Mouse (Mus musculus) layer of hippocampus, adult 2 months (tissue): ENCODE data around the gene Hhat. TPM values are rescaled to one million over a fixed set of nuclear protein-coding genes. Genes with fewer than 3 reads are reported as not detected.

Experiments used
- DNase-seq, 2 experiments: peaks; one replicate each; pipeline ENCODE4 v3.0.0; 2022; ENCODE audit warnings: low spot score in 2 of 2
- H3K27ac ChIP-seq: fragments of 200-600 bp; 2 replicates; pipeline ENCODE4 v1.8.1; 2022
- H3K4me3 ChIP-seq: fragments of 200-600 bp; 2 replicates; pipeline ENCODE4 v1.8.1; 2022; ENCODE audit warnings: mild to moderate bottlenecking
- CTCF ChIP-seq: fragments of 200-600 bp; conservative IDR thresholded peaks from 2 replicates; pipeline ENCODE4 v1.8.1; 2022; ENCODE audit warnings: antibody characterized with exemption, mild to moderate bottlenecking, moderate library complexity
- total RNA-seq, 2 experiments: library from RNA; stranded (reverse); gene quantifications; 2 replicates each; pipeline ENCODE4 v1.2.3; 2021

Hhat gene
- total RNA-seq, 2 experiments from 2014 or later: 1.6 TPM

GRCm38 (mm10) chr1:192770130-192770494, 911 bp downstream of the Hhat start:
- DNase-seq: peak; percentile 39 to 43
- peak overlapping the region; percentile 81 for H3K4me3 ChIP-seq
- H3K27ac ChIP-seq: peak overlapping the region; percentile 98
- no peak for TF ChIP-seq CTCF

GRCm38 (mm10) chr1:192765531-192765930, 5.5 kb downstream of the Hhat start:
- TF ChIP-seq CTCF: peak; percentile 27; the same call in 1 of the 2 replicates
- no peak for DNase-seq
- Histone ChIP-seq H3K27ac (no peak overlapping the region), H3K4me3 (no peak overlapping the region)

GRCm38 (mm10) chr1:192764547-192764946, 6.5 kb downstream of the Hhat start:
- H3K4me3 ChIP-seq: no peak overlapping the region
- no peak overlapping the region for H3K27ac ChIP-seq
- no peak for TF ChIP-seq CTCF
- DNase-seq: no peak

GRCm38 (mm10) chr1:192762946-192763933, 7.8 kb downstream of the Hhat start:
- H3K4me3 ChIP-seq: no peak overlapping the region
- H3K27ac ChIP-seq: 0 out of 2 replicates have a peak overlapping the region, but pooled peaks have one; percentile 8

GRCm38 (mm10) chr1:192756674-192757073, 14.3 kb downstream of the Hhat start:
- no peak for TF ChIP-seq CTCF
- Histone ChIP-seq H3K27ac (no peak overlapping the region), H3K4me3 (no peak overlapping the region)
- DNase-seq: no peak

More at GRCm38 (mm10) chr1:192762946-192763933, 7.8 kb downstream of the Hhat start:
- no peak for TF ChIP-seq CTCF
- no peak for DNase-seq

- DNase-seq: no peak
- H3K4me3 ChIP-seq: no peak overlapping the region
- no peak overlapping the region for H3K27ac ChIP-seq
- TF ChIP-seq CTCF: no peak
Measured at GRCm38 (mm10) chr1:192755685-192756606, 15.1 kb downstream of the Hhat start.

- Histone ChIP-seq H3K27ac (no peak overlapping the region), H3K4me3 (no peak overlapping the region)
- no peak for DNase-seq
- no peak for TF ChIP-seq CTCF
Measured at GRCm38 (mm10) chr1:192755246-192755645, 15.8 kb downstream of the Hhat start.

GRCm38 (mm10) chr1:192754268-192754667, 16.8 kb downstream of the Hhat start:
- Histone ChIP-seq H3K27ac (no peak overlapping the region), H3K4me3 (no peak overlapping the region)
- TF ChIP-seq CTCF: no peak
- DNase-seq: no peak

- H3K27ac ChIP-seq: peak overlapping the region; percentile 16; the same call in 1 of the 2 replicates
- TF ChIP-seq CTCF: no peak
Measured at GRCm38 (mm10) chr1:192752659-192753601, 18.1 kb downstream of the Hhat start.

GRCm38 (mm10) chr1:192750042-192750437, 21.0 kb downstream of the Hhat start:
- DNase-seq: no peak

More at GRCm38 (mm10) chr1:192752659-192753601, 18.1 kb downstream of the Hhat start:
- no peak for DNase-seq
- H3K4me3 ChIP-seq: no peak overlapping the region; the same call in 1 of the 2 replicates

GRCm38 (mm10) chr1:192749270-192750041, 21.6 kb downstream of the Hhat start:
- no peak for TF ChIP-seq CTCF

More at GRCm38 (mm10) chr1:192750042-192750437, 21.0 kb downstream of the Hhat start:
- no peak for TF ChIP-seq CTCF
- Histone ChIP-seq H3K27ac (no peak overlapping the region), H3K4me3 (no peak overlapping the region)

More at GRCm38 (mm10) chr1:192749270-192750041, 21.6 kb downstream of the Hhat start:
- H3K27ac ChIP-seq: no peak overlapping the region
- H3K4me3 ChIP-seq: no peak overlapping the region
- DNase-seq: no peak
